Comparison of ENCODE assay signal across 25 mouse cellular contexts in the genomic region with DNA sequence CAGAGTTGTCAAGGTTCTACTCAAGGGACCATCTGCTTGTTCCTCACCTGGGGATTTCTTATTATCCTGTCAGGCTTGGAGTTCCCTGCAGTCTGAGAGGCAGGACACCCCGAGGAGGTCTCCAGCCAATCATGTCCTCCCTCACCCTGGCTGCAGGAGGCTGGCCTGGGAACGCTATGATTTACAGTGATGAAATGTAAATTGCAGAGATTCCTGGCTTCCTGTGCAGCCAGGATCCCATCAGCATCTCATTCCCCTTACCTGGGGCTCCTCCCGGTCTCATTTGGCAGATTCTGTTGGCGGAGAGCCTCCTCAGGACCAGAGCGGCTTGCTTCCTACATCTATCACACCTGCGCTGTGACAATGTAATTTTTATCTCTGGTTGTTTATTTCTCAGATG. TPM values are rescaled to one million over a fixed set of nuclear protein-coding genes. Genes with fewer than 3 reads are reported as not detected.
DNase-seq lines count a peak whose midpoint lies in the region; ATAC-seq and TF ChIP-seq lines count a peak whose summit lies in the region.
"Had no signal": no experiment of that assay in that cellular context is flagged by ENCODE, and none has a peak within 500 bp of the region (broad histone marks: within the 10 kb centered on the region; RNA-seq: fewer than 3 reads in every experiment).

No protein-coding gene starts in this region.

- TF ChIP-seq EP300 in liver, postnatal 0 days (IDR thresholded peaks at IDR 0.05; ENCODE audit: low read depth), result no peak

- peaks cover 7% of the 10 kb centered on the region for H3K4me1 ChIP-seq in liver, postnatal 0 days (ENCODE audit: insufficient read depth)

- H3K9ac ChIP-seq in liver, postnatal 0 days (replicated peaks), result no peak overlapping the region
- H3K9ac ChIP-seq: embryonic facial prominence, embryonic 12.5 days; embryonic facial prominence, embryonic 15.5 days; forebrain, postnatal 0 days; hindbrain, embryonic 14.5 days had no signal

- no peak for ATAC-seq in liver, postnatal 0 days
- ATAC-seq: forebrain, embryonic 14.5 days; forebrain, postnatal 0 days; hindbrain, postnatal 0 days; inflammation-experienced regulatory T-cells, adult 6 months; intestine, embryonic 16.5 days; Patski had no signal

- no peaks in the 10 kb centered on the region; the same call in 1 of the 2 replicates for H3K36me3 ChIP-seq in liver, postnatal 0 days (replicated peaks; ENCODE audit: insufficient read depth, low read length)
- H3K36me3 ChIP-seq: embryonic facial prominence, embryonic 12.5 days; embryonic facial prominence, embryonic 15.5 days; G1E had no signal

- H3K27me3 ChIP-seq in liver, postnatal 0 days (ENCODE audit: insufficient read depth, low read length), result no peaks in the 10 kb centered on the region
- H3K27me3 ChIP-seq: Patski had no signal

- peak; percentile 54 to 62 for DNase-seq in cerebellum, adult 18-20 months
- no peak for DNase-seq in cerebellum, adult 8-10 months
- DNase-seq in cerebellum, adult 9-11 months, result peak; percentile 66
- no peak for DNase-seq in cerebellum, adult 11 months
- peak; percentile 63 for DNase-seq in brain, adult 2 months (ENCODE audit: low read depth, low spot score)
- peak; percentile 47 for DNase-seq in cerebellum, postnatal 36 days
- no peak for DNase-seq in liver, postnatal 0 days
- DNase-seq: adrenal gland, postnatal 10 days; adrenal gland, postnatal 36 days; B cell, adult 2 months; forebrain, postnatal 0 days; gastrocnemius, adult 2 months; gastrocnemius, postnatal 14 days; heart, adult 11 months; kidney, adult 18-20 months had no signal

- H3K9me3 ChIP-seq in liver, postnatal 0 days (ENCODE audit: low read length), result no peaks in the 10 kb centered on the region
- H3K9me3 ChIP-seq: embryonic facial prominence, embryonic 12.5 days; embryonic facial prominence, embryonic 15.5 days; G1E had no signal

- H3K4me3 ChIP-seq in liver, postnatal 0 days (ENCODE audit: low read depth, low read length), result no peak overlapping the region
- H3K4me3 ChIP-seq: embryonic facial prominence, embryonic 12.5 days; embryonic facial prominence, embryonic 15.5 days; gastrocnemius, adult 2 months had no signal

- H3K27ac ChIP-seq in liver, postnatal 0 days (ENCODE audit: low read depth), result no peak overlapping the region
- H3K27ac ChIP-seq: embryonic facial prominence, embryonic 12.5 days; embryonic facial prominence, embryonic 15.5 days; gastrocnemius, adult 2 months; hindbrain, embryonic 14.5 days; hindbrain, postnatal 0 days had no signal

- WGBS in liver, postnatal 0 days (ENCODE audit: insufficient replicate concordance), result 75% methylated on average over 6 of the region's 6 CpGs

- H3K4me2 ChIP-seq in liver, postnatal 0 days (ENCODE audit: low read depth, low read length), result no peak overlapping the region
- H3K4me2 ChIP-seq: embryonic facial prominence, embryonic 12.5 days; embryonic facial prominence, embryonic 15.5 days; heart, embryonic 11.5 days; hindbrain, embryonic 14.5 days had no signal

- TF ChIP-seq CTCF in liver, postnatal 0 days (IDR thresholded peaks at IDR 0.05; ENCODE audit: low read depth), result no peak

RNA-seq across cellular contexts. Expression of a gene that starts 35.7 kb away (rescaled TPM):
- 1.5 and 2.0 TPM in 2 replicates for polyA plus RNA-seq in liver, postnatal 0 days (2015; fragmentation: Nextera tagmentation; extraction: Ambion mirVana)
- polyA plus RNA-seq: G1E had no signal

RNA-seq across cellular contexts. Expression of a gene that starts 38.2 kb away (rescaled TPM):
- polyA plus RNA-seq in liver, postnatal 0 days (2015; fragmentation: Nextera tagmentation; extraction: Ambion mirVana), result 10.9 and 13.0 TPM in 2 replicates

RNA-seq across cellular contexts. Expression of a gene that starts 50.7 kb away (rescaled TPM):
- 12.4 and 13.6 TPM in 2 replicates for polyA plus RNA-seq in liver, postnatal 0 days (2015; fragmentation: Nextera tagmentation; extraction: Ambion mirVana)

RNA-seq across cellular contexts. Expression of a gene that starts 60.0 kb away (rescaled TPM):
- polyA plus RNA-seq in liver, postnatal 0 days (2015; fragmentation: Nextera tagmentation; extraction: Ambion mirVana), result 1.1 and 1.5 TPM in 2 replicates

Comparison
In these comparisons a context has a peak if more than half of its experiments do, and no peak if none do; other contexts are left out.
1. DNase-seq: peak in cerebellum, adult 18-20 months (2 of 2), cerebellum, adult 9-11 months (single experiment), brain, adult 2 months (single experiment) and cerebellum, postnatal 36 days (2 of 2); none in cerebellum, adult 8-10 months (single experiment), cerebellum, adult 11 months (single experiment) and liver, postnatal 0 days (single experiment).